Mouse (Mus musculus): ENCODE results near the gene Cox7a1. TPM values are rescaled to one million over a fixed set of nuclear protein-coding genes. Genes with fewer than 3 reads are reported as not detected.
A peak's percentile ranks its signal among the peaks of the same experiment; 100 is the strongest.
"Not testable (repeated sequence)": the region's sequence is repeated elsewhere in the genome, so short reads cannot be mapped to it uniquely, and the experiment has no call there.

Cox7a1 gene
- polyA plus RNA-seq, 1 experiment from 2014 or later, result 41.5 TPM

DNA sequence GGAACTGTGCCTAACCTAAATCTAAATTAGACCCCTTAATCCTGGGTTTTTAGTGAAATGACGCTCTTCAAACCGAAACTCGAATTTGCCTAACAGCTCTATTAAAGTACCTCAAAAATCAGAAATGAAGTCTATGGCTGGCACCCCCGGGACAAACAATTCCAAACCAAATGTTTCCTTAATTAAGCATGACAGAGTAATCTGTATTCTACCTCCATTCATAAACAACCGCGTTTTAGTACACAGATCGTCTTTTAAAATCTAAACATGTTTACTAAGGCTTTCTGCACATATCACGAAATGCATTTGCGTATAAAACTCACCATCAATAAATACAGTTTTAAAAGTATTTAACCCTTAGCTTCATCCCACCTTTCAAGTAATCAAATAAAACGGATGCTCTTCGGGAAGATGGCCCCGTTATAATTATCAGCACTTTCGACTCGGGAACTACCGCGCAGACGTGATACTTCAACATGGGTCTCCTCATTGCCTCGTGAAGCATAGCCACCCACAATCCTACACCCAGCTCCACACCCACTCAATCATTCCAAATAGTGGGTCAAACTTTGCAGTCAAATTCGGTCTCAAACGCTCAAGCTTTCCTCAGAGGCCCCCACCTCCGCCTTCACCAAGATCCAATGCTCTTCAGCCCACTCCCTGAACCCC lies 14.9 kb upstream of the Cox7a1 start:
- H3K36me3 ChIP-seq (ENCODE audit: control insufficient read depth, insufficient read depth, low read length), result peaks cover 23% of the 10 kb centered on the region
- peak overlapping the region; percentile 90 for H3K9ac ChIP-seq (ENCODE audit: low read depth, low read length)
- peak overlapping the region; percentile 72 for H3K4me3 ChIP-seq (ENCODE audit: low read length)
- H3K27ac ChIP-seq (ENCODE audit: low read length), result peak overlapping the region; percentile 86
- no peaks in the 10 kb centered on the region for H3K27me3 ChIP-seq (replicated peaks; ENCODE audit: control insufficient read depth, insufficient read depth, low read length)
- peaks cover 16% of the 10 kb centered on the region for H3K4me1 ChIP-seq (ENCODE audit: control insufficient read depth, insufficient read depth, low read length)
- 2% methylated on average over 21 of the region's 21 CpGs for WGBS
- ATAC-seq, result peak; percentile 21
- peaks cover 27% of the 10 kb centered on the region for H3K9me3 ChIP-seq (ENCODE audit: control insufficient read depth, low read length)
- H3K4me2 ChIP-seq (ENCODE audit: low read depth, low read length), result peak overlapping the region; percentile 66

DNA sequence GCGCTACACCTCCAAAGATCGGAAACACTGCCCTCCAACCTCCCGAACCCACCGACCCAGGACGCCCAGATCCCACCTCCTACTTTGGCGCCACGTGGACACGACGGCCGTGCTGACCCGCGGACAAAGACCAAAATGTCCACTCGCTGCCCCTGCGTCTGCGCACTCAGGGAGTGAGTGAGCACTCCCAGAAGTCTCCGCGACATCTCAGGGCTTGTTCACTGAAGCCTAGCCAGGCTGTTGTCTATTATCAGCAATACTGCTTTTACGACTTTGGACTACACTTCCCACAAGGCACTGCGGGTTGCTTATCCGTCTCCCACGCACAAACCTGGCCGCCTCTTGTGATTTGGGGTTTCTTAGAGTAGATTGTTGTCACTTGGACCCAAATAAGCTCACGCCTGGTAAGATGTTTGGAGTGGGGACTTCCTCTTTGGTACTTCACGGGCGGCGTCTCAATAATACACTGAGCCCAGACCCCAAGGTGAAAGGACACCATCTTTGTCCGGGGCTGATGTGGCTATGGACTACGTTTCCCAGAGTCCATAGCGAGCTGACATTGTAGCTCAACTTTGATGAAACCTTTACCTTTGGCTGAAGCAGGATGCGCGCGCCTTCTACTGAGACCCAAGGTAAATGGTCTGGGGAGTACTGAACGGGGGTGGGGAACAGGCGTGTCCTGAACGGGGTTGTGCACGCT lies 14.2 kb upstream of the Cox7a1 start, which contains the start of gene Zfp146:
Zfp146 (minus strand) TSS at position 168 of the 700 bp plus-strand sequence.
- H3K27ac ChIP-seq (ENCODE audit: low read length), result peak within 1 kb of the TSS; percentile 86
- no peaks in the 10 kb centered on the region for H3K27me3 ChIP-seq (replicated peaks; ENCODE audit: control insufficient read depth, insufficient read depth, low read length)
- peak within 1 kb of the TSS; percentile 78 for H3K4me2 ChIP-seq (ENCODE audit: low read depth, low read length)
- peak within 1 kb of the TSS; percentile 90 for H3K9ac ChIP-seq (ENCODE audit: low read depth, low read length)
- H3K4me1 ChIP-seq (ENCODE audit: control insufficient read depth, insufficient read depth, low read length), result peaks cover 16% of the 10 kb centered on the region
- peak; percentile 98 for ATAC-seq
- peaks cover 22% of the 10 kb centered on the region for H3K36me3 ChIP-seq (ENCODE audit: control insufficient read depth, insufficient read depth, low read length)
- H3K9me3 ChIP-seq (ENCODE audit: control insufficient read depth, low read length), result peaks cover 25% of the 10 kb centered on the region
- peak within 1 kb of the TSS; percentile 72 for H3K4me3 ChIP-seq (ENCODE audit: low read length)
- under 1% methylated on average over 36 of the region's 36 CpGs for WGBS

DNA sequence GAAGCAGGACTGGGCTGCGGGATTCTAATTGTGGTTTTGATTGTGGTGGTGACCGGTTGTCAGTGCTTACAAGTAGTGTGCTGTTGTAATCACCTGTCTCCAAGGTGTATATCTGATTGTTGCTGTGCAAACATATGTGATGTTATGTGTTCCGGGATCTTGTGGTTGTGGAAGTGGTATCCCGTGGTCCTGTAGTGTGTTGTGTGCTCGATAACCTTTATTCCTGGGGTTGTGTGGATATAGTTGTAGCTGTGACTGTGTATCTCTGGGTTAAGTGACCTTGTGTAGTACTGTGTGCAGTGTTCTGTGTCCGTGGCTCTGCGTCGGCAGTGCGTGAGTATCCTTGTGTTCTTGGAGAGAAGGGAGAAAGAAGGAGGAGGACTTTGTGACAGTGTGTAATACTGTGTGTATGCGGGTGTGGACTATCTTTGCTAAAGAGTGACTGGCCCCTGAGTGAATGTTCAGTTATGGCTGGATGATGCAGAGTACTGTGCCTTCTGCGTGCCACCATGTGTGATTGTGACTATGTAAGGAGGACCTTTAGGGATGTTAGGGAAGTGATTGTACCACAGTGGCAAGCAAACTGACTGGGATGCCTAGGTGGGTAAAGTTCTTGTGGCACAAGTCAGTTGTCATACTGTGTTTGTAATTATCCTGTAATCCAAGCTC lies 13.5 kb upstream of the Cox7a1 start:
- Histone ChIP-seq H3K27ac (ENCODE audit: low read length) (peak overlapping the region; percentile 85), H3K9me3 (ENCODE audit: control insufficient read depth, low read length) (peaks cover 20% of the 10 kb centered on the region), H3K4me3 (ENCODE audit: low read length) (peak overlapping the region; percentile 72), H3K9ac (ENCODE audit: low read depth, low read length) (peak overlapping the region; percentile 90), H3K4me2 (ENCODE audit: low read depth, low read length) (peak overlapping the region; percentile 78), H3K36me3 (ENCODE audit: control insufficient read depth, insufficient read depth, low read length) (peaks cover 17% of the 10 kb centered on the region), H3K4me1 (ENCODE audit: control insufficient read depth, insufficient read depth, low read length) (peaks cover 16% of the 10 kb centered on the region), H3K27me3 (replicated peaks; ENCODE audit: control insufficient read depth, insufficient read depth, low read length) (no peaks in the 10 kb centered on the region)
- ATAC-seq, result no peak; the same call in none of the 2 replicates
- 19% methylated on average over 11 of the region's 11 CpGs for WGBS

DNA sequence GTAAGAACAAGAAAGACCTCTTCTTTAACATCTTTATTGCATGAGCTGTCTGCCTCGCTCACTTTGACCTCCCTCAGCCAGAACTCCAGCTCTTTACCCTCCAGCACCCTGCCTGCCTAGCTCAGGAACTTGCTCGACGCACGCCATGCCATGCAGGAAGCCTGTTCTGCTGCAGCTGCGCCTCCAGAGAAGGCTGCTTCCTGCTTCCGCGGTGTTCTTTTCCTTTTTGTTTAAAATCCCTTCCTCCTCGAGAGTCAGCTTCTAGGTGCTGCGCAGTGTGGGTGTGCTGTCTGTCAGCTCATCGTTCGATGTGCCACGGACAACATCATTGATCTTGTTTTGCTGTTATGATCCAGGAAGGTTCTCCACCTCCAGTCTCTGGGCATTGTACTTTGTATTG lies 7.5 kb upstream of the Cox7a1 start:
- Histone ChIP-seq H3K36me3 (ENCODE audit: control insufficient read depth, insufficient read depth, low read length) (peaks cover 5% of the 10 kb centered on the region; the same call in 1 of the 2 replicates), H3K9ac (ENCODE audit: low read depth, low read length) (no peak overlapping the region), H3K4me3 (ENCODE audit: low read length) (no peak overlapping the region), H3K4me2 (ENCODE audit: low read depth, low read length) (no peak overlapping the region), H3K27me3 (replicated peaks; ENCODE audit: control insufficient read depth, insufficient read depth, low read length) (no peaks in the 10 kb centered on the region), H3K4me1 (ENCODE audit: control insufficient read depth, insufficient read depth, low read length) (no peaks in the 10 kb centered on the region), H3K27ac (ENCODE audit: low read length) (no peak overlapping the region), H3K9me3 (ENCODE audit: control insufficient read depth, low read length) (no peaks in the 10 kb centered on the region)
- 76% methylated on average over 12 of the region's 12 CpGs for WGBS
- ATAC-seq, result no peak

DNA sequence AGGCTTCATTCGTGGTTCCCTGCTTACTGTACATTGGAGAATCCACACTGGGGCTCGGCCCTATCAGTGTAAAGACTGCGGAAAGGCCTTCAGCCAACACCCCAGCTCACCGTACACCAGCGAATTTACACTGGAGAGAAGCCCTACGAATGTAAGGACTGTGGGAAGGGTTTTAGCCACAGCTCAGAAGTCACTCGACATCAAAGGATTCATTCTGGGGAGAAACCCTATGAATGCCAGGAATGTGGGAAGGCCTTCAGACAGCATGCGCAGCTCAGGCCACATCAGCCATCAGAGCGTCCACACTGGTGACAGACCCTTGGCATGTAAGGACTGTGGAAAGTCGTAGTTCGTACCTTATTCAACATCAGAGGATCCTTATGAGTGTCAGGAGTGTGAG lies 5.7 kb upstream of the Cox7a1 start:
- Histone ChIP-seq H3K36me3 (ENCODE audit: control insufficient read depth, insufficient read depth, low read length) (peaks cover 5% of the 10 kb centered on the region; the same call in 1 of the 2 replicates), H3K9me3 (ENCODE audit: control insufficient read depth, low read length) (no peaks in the 10 kb centered on the region), H3K9ac (ENCODE audit: low read depth, low read length) (no peak overlapping the region), H3K4me3 (ENCODE audit: low read length) (no peak overlapping the region), H3K27me3 (replicated peaks; ENCODE audit: control insufficient read depth, insufficient read depth, low read length) (no peaks in the 10 kb centered on the region), H3K4me2 (ENCODE audit: low read depth, low read length) (no peak overlapping the region), H3K27ac (ENCODE audit: low read length) (no peak overlapping the region), H3K4me1 (ENCODE audit: control insufficient read depth, insufficient read depth, low read length) (no peaks in the 10 kb centered on the region)
- 81% methylated on average over 11 of the region's 11 CpGs for WGBS
- no peak for ATAC-seq

DNA sequence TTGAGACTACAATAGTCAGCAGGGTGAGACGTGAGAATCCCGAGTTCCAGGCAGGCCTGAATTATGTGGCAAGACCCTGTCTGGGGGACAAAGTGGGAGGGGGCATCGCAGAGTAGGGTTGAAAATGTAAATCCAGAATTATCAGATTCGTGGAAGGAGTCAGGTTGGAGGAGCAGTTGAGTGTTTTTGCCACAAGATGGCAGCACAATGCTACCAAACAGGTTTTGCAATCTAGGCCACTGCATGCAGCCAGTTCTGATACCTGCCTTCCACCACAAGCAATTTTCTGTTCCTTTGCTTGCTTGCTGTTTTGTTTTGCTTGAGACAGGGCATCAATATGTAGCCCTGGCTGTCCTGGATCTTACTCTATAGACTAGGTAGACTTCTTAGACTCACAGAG lies 2.6 kb upstream of the Cox7a1 start:
- no peak overlapping the region for H3K27ac ChIP-seq (ENCODE audit: low read length)
- H3K27me3 ChIP-seq (replicated peaks; ENCODE audit: control insufficient read depth, insufficient read depth, low read length), result no peaks in the 10 kb centered on the region
- no peak overlapping the region for H3K9ac ChIP-seq (ENCODE audit: low read depth, low read length)
- peaks cover 5% of the 10 kb centered on the region; the same call in 1 of the 2 replicates for H3K36me3 ChIP-seq (ENCODE audit: control insufficient read depth, insufficient read depth, low read length)
- H3K9me3 ChIP-seq (ENCODE audit: control insufficient read depth, low read length), result no peaks in the 10 kb centered on the region
- H3K4me3 ChIP-seq (ENCODE audit: low read length), result no peak overlapping the region
- WGBS, result 4% methylated on average over 4 of the region's 4 CpGs
- ATAC-seq, result no peak
- peaks cover 6% of the 10 kb centered on the region for H3K4me1 ChIP-seq (ENCODE audit: control insufficient read depth, insufficient read depth, low read length)
- H3K4me2 ChIP-seq (ENCODE audit: low read depth, low read length), result no peak overlapping the region

DNA sequence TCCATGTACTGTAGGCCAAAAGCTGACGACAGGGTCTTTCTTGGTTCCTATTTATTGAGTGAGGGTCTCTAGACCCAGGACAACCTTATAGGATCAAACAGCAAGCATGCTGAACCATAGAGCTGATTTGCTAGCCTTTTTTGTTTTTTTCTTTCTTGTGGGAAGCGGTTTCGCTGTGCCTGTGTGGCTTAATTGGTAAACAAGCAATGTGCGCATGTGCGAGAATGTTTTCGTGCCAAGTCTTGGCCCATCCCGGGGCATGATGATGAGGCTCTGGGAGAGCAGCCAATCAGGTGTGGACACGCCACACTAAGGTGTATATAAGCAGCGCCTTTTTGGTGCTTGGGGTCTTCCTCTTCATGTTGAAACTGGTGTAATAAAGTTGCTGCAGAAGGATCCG lies 2.0 kb upstream of the Cox7a1 start:
- not testable (repeated sequence) for H3K27ac ChIP-seq (ENCODE audit: low read length); H3K9me3 ChIP-seq (ENCODE audit: control insufficient read depth, low read length); H3K4me1 ChIP-seq (ENCODE audit: control insufficient read depth, insufficient read depth, low read length); H3K27me3 ChIP-seq (replicated peaks; ENCODE audit: control insufficient read depth, insufficient read depth, low read length); H3K9ac ChIP-seq (ENCODE audit: low read depth, low read length); H3K36me3 ChIP-seq (ENCODE audit: control insufficient read depth, insufficient read depth, low read length); H3K4me2 ChIP-seq (ENCODE audit: low read depth, low read length); H3K4me3 ChIP-seq (ENCODE audit: low read length); ATAC-seq
- WGBS, result 95% methylated on average over 10 of the region's 10 CpGs

DNA sequence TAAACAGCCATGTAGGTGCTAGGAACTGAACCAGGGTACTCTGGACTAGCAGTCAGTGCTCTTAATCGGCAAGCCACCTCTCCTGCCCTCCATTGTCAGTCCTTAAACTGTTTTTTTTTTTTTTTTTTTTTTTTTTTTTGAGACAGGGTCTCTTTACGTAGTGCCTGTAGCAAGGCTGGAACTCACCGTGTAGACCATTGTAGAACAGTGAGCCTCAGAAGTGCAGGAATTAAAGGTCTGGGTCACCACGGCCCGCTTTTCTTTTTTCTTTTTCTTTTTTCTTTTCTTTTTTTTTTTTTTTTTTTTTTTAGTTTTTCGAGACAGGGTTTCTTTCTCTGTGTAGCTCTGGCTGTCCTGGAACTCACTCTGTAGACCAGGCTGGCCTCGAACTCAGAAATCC lies 755 bp upstream of the Cox7a1 start:
- H3K36me3 ChIP-seq (ENCODE audit: control insufficient read depth, insufficient read depth, low read length); ATAC-seq; H3K4me2 ChIP-seq (ENCODE audit: low read depth, low read length); H3K27me3 ChIP-seq (replicated peaks; ENCODE audit: control insufficient read depth, insufficient read depth, low read length); H3K27ac ChIP-seq (ENCODE audit: low read length); H3K4me3 ChIP-seq (ENCODE audit: low read length); H3K4me1 ChIP-seq (ENCODE audit: control insufficient read depth, insufficient read depth, low read length); H3K9me3 ChIP-seq (ENCODE audit: control insufficient read depth, low read length); H3K9ac ChIP-seq (ENCODE audit: low read depth, low read length): not testable (repeated sequence)
- 74% methylated on average over 6 of the region's 7 CpGs for WGBS

DNA sequence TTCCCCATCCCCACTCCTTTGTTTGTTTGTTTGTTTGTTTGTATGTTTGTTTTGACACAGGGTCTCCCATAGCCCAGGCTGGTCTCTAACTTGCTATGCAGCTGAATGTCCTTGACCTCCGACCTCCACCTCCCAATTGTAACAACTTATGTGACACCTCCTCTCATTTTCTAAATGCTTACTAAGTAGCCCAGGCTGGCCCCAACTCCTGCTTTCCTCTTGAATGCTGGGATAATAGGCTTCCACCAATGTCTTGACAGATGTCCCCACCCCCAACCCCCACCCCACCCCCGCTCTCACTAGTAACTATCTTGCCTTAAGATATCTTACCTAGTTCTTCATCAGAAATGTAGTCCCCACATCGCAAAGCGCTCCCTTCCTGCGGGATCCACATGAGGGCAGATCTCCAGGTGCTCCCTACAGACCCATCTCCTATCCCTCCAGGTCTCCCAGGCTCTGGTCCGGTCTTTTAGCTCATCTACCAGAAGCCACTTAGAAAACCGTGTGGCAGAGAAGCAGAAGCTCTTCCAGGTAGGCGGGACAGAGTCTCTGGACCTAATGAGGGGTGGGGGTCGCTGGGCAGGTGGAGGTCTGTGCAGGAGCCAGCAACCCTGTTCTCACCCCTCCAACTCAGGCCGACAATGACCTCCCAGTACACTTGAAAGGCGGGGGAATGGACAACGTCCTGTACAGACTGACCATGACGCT lies 851 bp downstream of the Cox7a1 start:
- Histone ChIP-seq H3K36me3 (ENCODE audit: control insufficient read depth, insufficient read depth, low read length) (peaks cover 6% of the 10 kb centered on the region), H3K9ac (ENCODE audit: low read depth, low read length) (peak overlapping the region; percentile 49), H3K4me3 (ENCODE audit: low read length) (0 out of 2 replicates have a peak overlapping the region, but pooled peaks have one; percentile 39), H3K4me1 (ENCODE audit: control insufficient read depth, insufficient read depth, low read length) (peaks cover 6% of the 10 kb centered on the region), H3K4me2 (ENCODE audit: low read depth, low read length) (peak overlapping the region; percentile 60; the same call in 1 of the 2 replicates), H3K9me3 (ENCODE audit: control insufficient read depth, low read length) (no peaks in the 10 kb centered on the region), H3K27me3 (replicated peaks; ENCODE audit: control insufficient read depth, insufficient read depth, low read length) (no peaks in the 10 kb centered on the region), H3K27ac (ENCODE audit: low read length) (peak overlapping the region; percentile 75)
- no peak for ATAC-seq
- WGBS, result 71% methylated on average over 13 of the region's 13 CpGs
